Mouse (Mus musculus): Measurements from ENCODE around the gene Maml3. TPM values are rescaled to one million over a fixed set of nuclear protein-coding genes. Genes with fewer than 3 reads are reported as not detected.

The Maml3 gene
- polyA plus RNA-seq, 1 experiment: 12.7 TPM

DNA sequence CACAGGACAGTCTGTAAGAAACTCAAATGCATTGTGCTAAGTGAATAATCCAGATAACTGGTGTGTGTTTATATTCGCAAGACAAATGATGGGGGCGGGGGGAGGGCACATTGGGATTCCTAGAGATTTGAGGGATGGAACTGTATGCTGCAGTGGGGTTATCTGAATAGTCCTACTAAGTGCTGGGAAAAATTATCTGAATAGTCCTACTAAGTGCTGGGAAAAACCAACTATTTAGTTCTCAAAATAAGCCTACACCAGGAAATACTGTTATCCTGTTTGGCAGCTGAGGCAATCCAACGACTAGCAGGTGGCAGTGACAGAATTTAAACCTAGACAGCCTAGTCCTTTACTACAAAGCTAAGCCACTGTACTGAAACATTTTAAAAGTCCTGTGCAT, 62.2 kb downstream of the Maml3 start:
- TF ChIP-seq CTCF (IDR thresholded peaks at IDR 0.05; ENCODE audit: borderline replicate concordance, extremely low read depth, insufficient read depth, insufficient read length) (no peak), POLR2A (IDR thresholded peaks at IDR 0.05; ENCODE audit: borderline replicate concordance, extremely low read depth, insufficient read depth, insufficient read length, poor library complexity, severe bottlenecking) (no peak)
- no peak for DNase-seq (ENCODE audit: low read depth)

- no peak for DNase-seq (ENCODE audit: low read depth)
- TF ChIP-seq CTCF (IDR thresholded peaks at IDR 0.05; ENCODE audit: borderline replicate concordance, extremely low read depth, insufficient read depth, insufficient read length) (no peak), POLR2A (IDR thresholded peaks at IDR 0.05; ENCODE audit: borderline replicate concordance, extremely low read depth, insufficient read depth, insufficient read length, poor library complexity, severe bottlenecking) (no peak)
Observed at GRCm38 (mm10) chr3:52039958-52040357, 64.9 kb downstream of the Maml3 start.

DNA sequence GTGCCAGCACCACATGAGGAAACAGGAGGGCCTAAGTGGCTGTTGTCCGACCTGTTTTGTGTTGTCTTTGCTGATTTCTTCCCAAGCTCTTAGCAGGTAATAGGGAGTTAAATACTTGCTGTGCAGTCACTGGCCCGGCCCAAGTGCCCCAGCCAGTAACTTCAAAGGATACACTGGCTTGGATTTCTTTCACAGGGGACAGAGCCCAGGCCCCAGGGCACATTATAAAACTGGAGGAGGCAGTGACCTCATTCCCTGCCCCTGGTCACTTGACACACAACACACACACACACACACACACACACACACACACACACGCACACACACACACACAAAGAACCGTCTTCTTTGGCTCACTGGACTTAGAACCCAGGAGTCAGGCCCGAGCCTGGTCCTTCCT, 67.6 kb downstream of the Maml3 start:
- TF ChIP-seq CTCF (IDR thresholded peaks at IDR 0.05; ENCODE audit: borderline replicate concordance, extremely low read depth, insufficient read depth, insufficient read length) (no peak), POLR2A (IDR thresholded peaks at IDR 0.05; ENCODE audit: borderline replicate concordance, extremely low read depth, insufficient read depth, insufficient read length, poor library complexity, severe bottlenecking) (no peak)
- no peak for DNase-seq (ENCODE audit: low read depth)

- no peak for TF ChIP-seq POLR2A (IDR thresholded peaks at IDR 0.05; ENCODE audit: borderline replicate concordance, extremely low read depth, insufficient read depth, insufficient read length, poor library complexity, severe bottlenecking)
- TF ChIP-seq CTCF (IDR thresholded peaks at IDR 0.05; ENCODE audit: borderline replicate concordance, extremely low read depth, insufficient read depth, insufficient read length): no peak
- DNase-seq (ENCODE audit: low read depth): no peak
Observed at GRCm38 (mm10) chr3:52035404-52035803, 69.5 kb downstream of the Maml3 start.

- no peak for TF ChIP-seq POLR2A (IDR thresholded peaks at IDR 0.05; ENCODE audit: borderline replicate concordance, extremely low read depth, insufficient read depth, insufficient read length, poor library complexity, severe bottlenecking)
- TF ChIP-seq CTCF (IDR thresholded peaks at IDR 0.05; ENCODE audit: borderline replicate concordance, extremely low read depth, insufficient read depth, insufficient read length): no peak
- no peak for DNase-seq (ENCODE audit: low read depth)
Observed at GRCm38 (mm10) chr3:52033857-52034588, 70.9 kb downstream of the Maml3 start.

GRCm38 (mm10) chr3:52031327-52031726, 73.5 kb downstream of the Maml3 start:
- TF ChIP-seq POLR2A (IDR thresholded peaks at IDR 0.05; ENCODE audit: borderline replicate concordance, extremely low read depth, insufficient read depth, insufficient read length, poor library complexity, severe bottlenecking): no peak
- no peak for TF ChIP-seq CTCF (IDR thresholded peaks at IDR 0.05; ENCODE audit: borderline replicate concordance, extremely low read depth, insufficient read depth, insufficient read length)
- no peak for DNase-seq (ENCODE audit: low read depth)

- DNase-seq (ENCODE audit: low read depth): no peak
- TF ChIP-seq POLR2A (IDR thresholded peaks at IDR 0.05; ENCODE audit: borderline replicate concordance, extremely low read depth, insufficient read depth, insufficient read length, poor library complexity, severe bottlenecking) (no peak), CTCF (IDR thresholded peaks at IDR 0.05; ENCODE audit: borderline replicate concordance, extremely low read depth, insufficient read depth, insufficient read length) (no peak)
Observed at GRCm38 (mm10) chr3:52030114-52030513, 74.8 kb downstream of the Maml3 start.

DNA sequence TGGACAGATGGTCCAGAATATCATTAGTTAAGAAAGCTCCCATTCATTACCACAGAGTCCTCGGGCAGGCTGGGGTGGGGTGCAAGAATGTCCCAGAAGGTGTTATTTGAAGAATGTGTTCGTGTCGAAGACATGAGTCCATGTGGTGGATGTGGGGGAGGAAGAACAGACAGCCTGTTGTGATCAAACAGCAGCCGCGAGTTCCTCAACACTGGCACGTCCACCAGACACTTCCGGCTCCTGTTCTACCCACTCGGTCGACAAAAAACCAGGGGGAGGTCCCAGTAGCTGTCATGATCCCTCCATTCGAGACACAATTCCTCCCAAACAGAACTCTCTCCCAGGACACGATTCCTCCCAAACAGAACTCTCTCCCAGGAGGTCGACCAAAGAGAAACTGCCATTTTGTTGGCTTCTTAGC, 75.2 kb downstream of the Maml3 start:
- peak; percentile 55 for DNase-seq (ENCODE audit: low read depth)
- TF ChIP-seq CTCF (IDR thresholded peaks at IDR 0.05; ENCODE audit: borderline replicate concordance, extremely low read depth, insufficient read depth, insufficient read length) (no peak), POLR2A (IDR thresholded peaks at IDR 0.05; ENCODE audit: borderline replicate concordance, extremely low read depth, insufficient read depth, insufficient read length, poor library complexity, severe bottlenecking) (no peak)

DNA sequence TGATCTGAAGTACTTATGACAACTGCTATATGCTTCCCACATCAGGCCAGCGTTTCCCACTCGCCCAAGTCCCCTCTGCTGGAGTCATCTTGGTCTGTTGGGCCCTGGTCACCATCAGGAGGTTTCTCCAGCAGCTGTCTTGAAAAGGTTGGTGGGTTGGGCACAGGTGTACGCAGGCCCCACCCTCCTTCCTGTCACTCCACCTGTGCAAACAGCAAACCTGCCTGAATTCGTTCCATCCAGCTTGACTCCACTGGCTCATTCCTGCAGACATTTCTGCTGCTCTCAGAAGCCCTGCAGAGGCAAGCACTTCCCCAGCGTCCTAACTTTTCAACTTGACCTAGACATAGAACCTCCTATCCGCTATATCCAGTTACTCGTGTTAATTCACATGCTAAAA, 76.9 kb downstream of the Maml3 start:
- no peak for TF ChIP-seq CTCF (IDR thresholded peaks at IDR 0.05; ENCODE audit: borderline replicate concordance, extremely low read depth, insufficient read depth, insufficient read length)

DNA sequence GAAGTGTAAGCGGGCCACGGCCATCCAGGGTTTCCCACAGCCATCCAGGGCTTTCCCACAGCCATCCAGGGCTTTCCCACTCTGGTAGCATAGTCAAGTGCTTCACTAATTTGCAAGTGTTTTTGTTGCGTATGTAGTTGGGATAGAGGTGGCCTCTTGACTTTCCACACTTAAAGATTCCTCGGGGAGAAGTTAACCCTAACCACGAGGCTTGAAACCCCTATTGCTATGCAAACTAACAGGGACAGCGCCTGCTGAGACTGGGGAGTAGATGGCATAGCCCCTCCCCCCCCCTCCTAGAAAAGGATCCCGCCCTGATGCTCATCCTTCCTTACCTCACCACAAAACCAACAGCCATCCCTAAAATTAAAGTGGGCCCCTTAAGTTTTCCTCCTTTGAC, 82.4 kb downstream of the Maml3 start:
- TF ChIP-seq CTCF (IDR thresholded peaks at IDR 0.05; ENCODE audit: borderline replicate concordance, extremely low read depth, insufficient read depth, insufficient read length) (no peak), POLR2A (IDR thresholded peaks at IDR 0.05; ENCODE audit: borderline replicate concordance, extremely low read depth, insufficient read depth, insufficient read length, poor library complexity, severe bottlenecking) (no peak)
- DNase-seq (ENCODE audit: low read depth): no peak

More for the DNA sequence above, 76.9 kb downstream of the Maml3 start:
- no peak for DNase-seq (ENCODE audit: low read depth)

GRCm38 (mm10) chr3:52018103-52018439, 86.8 kb downstream of the Maml3 start:
- no peak for DNase-seq (ENCODE audit: low read depth)
- TF ChIP-seq POLR2A (IDR thresholded peaks at IDR 0.05; ENCODE audit: borderline replicate concordance, extremely low read depth, insufficient read depth, insufficient read length, poor library complexity, severe bottlenecking): no peak
- no peak for TF ChIP-seq CTCF (IDR thresholded peaks at IDR 0.05; ENCODE audit: borderline replicate concordance, extremely low read depth, insufficient read depth, insufficient read length)

DNA sequence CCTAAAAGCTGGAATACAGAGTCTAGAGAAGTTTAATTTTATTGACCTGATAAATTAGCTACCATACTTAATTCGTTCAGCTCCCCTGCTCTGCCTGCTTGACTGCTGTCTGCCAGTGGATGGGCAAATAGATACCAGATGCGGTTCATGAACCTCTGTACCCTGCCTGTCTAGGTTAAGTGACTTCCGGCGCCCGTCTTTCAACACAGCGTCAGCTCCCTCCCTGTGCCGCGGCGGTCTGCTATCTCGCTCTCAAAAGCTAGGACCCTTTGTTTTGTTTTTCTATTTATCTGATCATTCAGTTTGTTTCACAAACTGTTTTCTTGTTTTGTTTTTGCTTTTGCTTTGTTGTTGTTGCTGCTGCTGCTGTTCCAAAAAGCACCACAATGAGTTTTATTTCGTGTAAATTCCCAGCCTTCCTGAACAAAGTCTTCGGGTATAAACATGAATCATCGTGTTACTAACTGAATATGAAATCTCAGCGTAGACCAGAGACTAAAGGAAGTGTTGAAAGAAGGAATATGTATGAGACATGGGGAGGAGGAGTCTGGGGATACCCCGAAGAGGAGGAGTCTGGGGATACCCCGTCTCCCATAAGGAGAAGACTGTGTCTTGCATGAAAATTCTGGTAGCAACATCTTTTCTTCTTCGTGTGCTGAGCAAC, 87.3 kb downstream of the Maml3 start:
- no peak for DNase-seq (ENCODE audit: low read depth)
- TF ChIP-seq CTCF (IDR thresholded peaks at IDR 0.05; ENCODE audit: borderline replicate concordance, extremely low read depth, insufficient read depth, insufficient read length) (no peak), POLR2A (IDR thresholded peaks at IDR 0.05; ENCODE audit: borderline replicate concordance, extremely low read depth, insufficient read depth, insufficient read length, poor library complexity, severe bottlenecking) (no peak)

Measured in brain, embryonic 14.5 days (tissue).